Mouse (Mus musculus) gastrocnemius, postnatal 4 days (tissue): ENCODE measurements around the gene Cacna1d. TPM values are rescaled to one million over a fixed set of nuclear protein-coding genes. Genes with fewer than 3 reads are reported as not detected.

Experiments
- DNase-seq, 2 experiments: peaks; one replicate each; pipeline ENCODE4 v3.0.0; 2021 to 2022; ENCODE audit warnings: low spot score in 2 of 2, mixed read lengths in 2 of 2
- total RNA-seq, 2 experiments: library from RNA; stranded (reverse); gene quantifications; 2 replicates each; pipeline ENCODE4 v1.2.3; 2021

Cacna1d gene
- total RNA-seq, 2 experiments from 2014 or later, result 2.5 TPM

DNA sequence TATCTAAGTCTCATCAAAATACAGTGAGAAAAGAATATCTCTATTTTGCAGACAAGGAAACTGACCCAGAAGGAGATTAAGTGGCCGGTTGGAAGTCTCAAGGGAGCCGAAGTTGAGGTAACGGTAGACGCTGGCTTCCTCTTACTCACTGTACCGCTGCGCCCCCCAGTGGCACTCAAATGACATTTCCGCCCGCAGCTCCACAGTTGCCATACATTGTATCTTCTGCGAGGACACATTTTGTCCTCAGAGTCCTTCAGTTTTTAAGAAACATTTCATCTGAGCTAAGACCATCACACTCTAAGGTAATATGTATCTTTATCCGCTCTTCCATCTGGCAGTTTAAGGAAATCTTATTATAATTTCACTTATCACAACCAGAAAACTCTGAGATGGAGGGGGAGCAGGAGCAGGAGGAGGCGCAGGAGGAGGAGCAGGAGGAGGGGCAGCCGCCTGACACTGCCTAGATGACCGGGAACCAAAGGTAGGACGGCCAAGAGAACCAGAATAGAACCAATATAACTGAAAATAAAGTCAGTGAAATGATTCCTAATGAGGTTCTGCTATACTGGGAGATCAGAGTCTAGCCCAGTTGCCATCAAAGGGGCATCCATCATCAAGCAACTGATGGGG, 31.2 kb downstream of the Cacna1d start:
- DNase-seq, result peak; percentile 50 to 69

DNA sequence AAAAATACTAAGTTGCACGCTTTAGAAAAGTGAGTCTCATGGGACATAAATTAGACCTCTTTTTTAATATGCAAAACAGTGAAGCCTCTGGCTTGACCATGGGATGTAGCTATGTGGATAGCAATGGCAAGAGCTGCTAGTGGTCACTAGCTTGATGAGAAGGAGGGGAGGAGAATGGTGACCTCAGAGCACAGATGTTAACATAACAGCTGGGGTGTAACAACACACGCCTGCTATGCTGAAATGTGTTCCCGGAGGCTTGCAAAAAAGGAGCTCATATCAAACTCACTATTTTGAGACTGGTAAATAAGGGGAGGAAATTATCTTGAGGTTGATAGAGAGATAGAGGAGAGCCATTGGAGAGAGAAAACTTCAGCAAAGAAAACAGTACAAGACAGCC, 32.4 kb downstream of the Cacna1d start:
- DNase-seq, result no peak

DNA sequence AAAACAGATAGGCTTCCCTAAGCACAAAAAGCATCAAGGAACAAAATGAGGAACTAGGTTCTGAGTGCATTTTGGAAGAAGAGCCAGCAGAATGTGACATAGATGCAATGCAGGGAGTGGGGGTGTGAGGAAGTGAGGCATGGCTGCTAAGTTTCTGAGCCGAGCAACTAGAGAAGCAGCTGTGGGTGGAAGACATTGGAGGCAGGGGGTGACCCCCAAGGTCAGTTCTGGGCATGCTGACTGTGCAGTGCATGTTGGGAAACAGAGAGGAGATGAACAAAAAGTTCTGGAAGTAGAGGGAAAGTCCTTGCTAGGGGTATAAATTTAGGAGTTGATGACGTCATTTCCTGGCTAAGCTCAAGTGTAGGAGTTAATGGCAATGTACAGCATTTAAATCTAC, 33.4 kb downstream of the Cacna1d start:
- peak in 1 of 2 experiments; percentile 11 for DNase-seq

DNA sequence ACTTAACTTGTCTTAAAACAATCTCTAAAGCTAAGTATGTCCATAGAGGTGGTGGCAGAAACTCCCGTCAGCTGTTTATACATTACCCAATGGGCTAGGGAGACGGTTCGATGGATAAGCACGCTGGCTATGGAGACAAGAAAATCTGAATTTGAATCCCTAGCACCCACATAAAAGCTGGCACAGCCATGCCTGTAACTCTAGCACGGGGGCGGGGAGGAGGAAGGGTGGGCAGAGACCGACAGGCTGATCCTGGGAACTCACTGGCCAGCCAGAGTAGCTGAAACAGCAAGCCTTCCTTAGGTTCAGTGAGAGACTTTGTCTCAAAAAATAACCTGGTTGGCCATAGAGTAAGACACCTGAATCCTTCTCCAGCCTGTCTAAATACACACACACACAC, 33.8 kb downstream of the Cacna1d start:
- no peak for DNase-seq

DNA sequence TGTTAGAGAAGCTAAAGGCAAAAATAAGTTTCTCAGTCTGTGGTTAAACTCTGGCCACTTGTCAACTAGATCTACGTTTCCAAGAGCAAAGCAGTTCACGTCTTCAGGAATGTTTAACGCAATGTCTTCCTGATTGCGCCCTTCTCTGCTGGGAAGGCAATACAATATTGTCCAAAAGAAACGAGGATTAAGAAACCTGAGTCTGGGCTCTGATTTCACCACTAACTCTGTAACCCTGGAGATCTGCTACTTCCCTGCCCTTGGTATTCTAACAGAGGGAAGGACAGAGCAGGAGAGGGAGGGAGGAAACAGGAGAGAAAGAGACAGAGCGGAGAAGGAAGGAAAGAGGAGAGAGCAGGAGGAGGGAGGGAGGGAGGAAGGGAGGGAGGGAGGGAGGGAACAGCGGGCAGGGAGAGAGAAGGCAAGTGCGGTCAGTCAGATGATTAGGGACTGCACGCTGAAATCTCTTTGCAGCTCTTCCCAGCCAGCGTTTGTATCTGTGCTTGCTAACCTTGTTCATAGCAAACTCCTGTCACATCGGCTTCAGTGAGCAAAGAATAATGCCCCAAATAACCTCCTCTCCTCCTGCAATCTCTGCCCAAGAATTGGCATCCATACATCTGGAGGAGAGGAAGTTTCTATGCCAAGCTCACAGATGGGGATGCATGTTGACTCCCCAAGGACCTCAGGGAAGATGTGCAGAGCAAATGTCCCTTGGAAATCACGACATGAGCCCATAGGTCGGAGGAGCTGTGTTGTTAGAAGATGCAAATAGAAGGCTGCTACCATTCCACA, 35.3 kb downstream of the Cacna1d start:
- DNase-seq, result no peak

DNA sequence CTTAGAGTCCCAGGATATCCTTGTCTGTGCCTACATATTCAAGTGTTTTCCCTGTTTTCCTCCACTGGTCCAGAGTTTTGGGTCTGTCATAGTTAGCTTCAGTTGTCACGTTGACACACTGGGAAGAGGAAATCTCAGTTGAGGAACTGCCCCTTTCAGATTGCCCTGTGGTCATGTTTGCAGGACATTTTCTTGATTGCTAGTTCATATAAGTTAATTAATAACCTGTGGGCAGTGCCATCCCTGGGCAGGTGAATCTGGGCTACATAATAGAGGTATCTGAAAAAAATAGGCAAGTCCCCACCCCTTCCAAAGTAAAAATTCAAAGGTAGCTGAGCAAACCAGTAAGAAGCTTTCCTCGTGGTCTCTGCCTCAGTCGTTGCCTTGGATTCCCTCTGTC, 51.3 kb downstream of the Cacna1d start:
- DNase-seq, result no peak

DNA sequence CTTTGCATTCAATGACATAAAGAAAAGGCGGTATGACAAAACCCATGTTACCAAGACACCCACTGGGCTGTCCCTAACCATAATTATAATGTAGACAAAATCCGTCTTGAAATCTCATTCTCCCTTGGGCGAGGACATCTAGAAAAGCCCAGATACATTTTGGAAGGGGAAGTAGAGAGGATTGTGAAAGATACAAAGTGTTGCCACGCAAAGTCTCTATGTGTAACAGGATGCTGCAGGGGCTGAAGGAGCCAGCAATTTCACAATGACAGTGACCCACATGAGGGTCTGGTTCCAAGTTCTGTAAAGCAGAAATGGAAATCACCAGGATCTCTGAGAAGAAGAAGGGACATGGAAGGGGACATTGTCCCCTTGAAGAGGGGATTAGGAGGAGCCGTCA, 55.9 kb downstream of the Cacna1d start:
- DNase-seq, result no peak

DNA sequence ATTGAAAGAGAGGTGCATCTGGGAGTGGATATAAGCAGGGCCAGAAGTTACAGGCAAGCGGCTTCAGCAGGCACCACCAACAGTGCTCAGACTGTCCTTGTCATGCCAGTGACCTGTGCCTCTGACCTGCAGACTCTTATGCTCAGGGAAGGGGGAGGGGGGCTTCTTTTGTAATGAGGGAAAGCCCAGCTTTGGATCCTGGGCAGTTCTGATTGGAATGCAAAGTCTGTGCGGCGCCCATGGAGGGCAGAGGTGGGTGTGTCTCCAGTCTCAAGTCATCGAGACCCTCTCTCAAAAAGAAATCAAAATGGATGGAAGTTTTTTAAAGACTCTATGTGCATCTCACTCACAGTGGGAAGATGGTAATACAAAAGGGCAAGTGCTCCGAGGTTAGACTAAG, 60.8 kb downstream of the Cacna1d start:
- DNase-seq, result no peak

DNA sequence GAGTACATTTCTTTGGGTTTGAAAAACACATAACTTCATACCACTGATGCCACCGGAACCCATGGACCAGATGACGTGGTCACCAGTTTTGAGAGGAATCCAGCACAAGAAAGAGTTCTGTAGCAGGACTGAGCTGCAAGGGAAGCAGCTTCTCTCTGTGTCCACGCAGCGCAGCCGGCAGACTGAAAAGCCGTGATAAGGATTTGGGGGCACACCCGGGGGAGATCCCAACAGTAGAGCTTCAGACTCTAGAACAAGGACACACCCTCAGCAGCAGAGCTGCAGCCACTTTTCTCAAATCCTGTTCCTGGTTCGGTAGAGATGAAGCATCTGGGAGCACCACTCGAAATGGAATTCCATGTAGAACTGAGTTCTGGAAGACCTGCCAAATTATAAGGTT, 61.2 kb downstream of the Cacna1d start:
- DNase-seq, result no peak

DNA sequence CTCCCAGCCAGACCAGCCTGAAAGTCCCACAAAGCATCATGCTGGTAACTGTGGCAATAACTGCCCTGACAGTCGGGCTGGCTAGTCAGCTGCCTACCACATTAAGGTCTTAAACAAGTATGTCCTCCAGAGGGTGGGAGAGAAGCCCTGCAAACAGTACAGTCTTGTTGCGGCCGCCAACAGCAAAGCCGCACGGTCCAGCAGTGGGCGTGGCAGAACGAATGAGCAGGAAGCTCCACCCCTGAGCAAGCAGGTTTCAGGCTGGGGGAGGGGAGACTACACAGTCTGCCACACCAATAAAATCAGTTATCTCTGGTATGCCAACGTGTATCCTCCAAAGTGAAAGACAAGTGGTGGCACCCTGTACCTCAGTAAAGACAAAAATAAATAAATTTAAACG, 61.6 kb downstream of the Cacna1d start:
- no peak for DNase-seq

DNA sequence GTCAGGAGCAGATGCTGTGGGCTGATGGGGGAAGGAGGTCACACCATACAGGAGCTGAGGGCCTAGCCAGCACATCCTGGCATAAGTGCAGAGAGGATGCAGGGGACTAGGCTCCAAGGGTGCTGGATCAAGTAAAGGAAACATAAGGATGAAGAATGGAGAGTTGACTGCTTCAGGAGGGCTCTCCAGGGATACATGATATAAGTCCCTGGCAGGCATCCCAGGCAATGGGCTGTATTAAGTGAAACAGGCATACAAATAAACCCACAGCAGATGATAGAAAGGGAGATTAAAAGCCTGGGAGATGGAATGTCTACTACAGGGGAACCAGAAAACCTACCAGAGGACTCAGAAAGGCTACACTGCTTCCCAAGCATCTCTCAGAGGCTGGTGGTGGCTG, 62.5 kb downstream of the Cacna1d start:
- DNase-seq, result peak in 1 of 2 experiments; percentile 23

DNA sequence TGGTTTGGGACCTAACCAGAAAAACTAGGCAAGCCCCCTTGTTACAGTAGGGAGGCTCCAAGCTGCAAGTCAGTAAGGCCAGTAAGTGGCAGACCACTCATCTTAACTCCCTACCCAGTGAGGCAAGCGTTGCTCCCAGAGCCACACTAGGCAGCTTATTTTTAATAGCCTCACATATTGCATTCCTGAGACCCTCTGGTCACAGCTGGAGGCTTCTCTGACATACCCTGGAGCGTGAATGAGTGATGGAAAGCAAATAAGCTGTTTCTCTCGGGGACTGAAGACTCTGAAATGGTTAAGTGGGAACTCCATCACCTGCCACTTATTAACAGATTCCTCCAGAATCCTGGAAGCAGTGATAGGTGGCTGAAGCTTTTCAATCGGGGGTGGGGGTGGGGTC, 65.4 kb downstream of the Cacna1d start:
- no peak for DNase-seq

DNA sequence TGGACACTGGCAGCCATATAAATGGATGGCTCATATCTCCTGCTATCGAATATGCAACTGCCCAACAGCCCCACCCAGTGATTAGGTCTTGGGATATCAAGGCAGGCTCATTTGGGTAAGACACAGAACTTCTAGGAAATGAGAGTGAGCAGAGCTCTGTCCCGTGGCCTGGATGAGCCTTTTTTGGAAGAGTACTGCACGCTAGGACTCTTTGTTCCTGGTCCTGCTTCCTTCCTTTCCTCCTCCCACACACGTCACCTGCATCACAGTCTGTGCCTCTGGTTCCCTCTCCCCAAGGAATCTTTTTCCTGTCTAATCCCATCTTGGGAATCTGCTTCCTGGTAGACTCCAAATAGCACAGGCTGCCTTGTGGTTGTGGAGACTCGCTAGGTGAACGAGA, 66.1 kb downstream of the Cacna1d start:
- DNase-seq, result no peak

DNA sequence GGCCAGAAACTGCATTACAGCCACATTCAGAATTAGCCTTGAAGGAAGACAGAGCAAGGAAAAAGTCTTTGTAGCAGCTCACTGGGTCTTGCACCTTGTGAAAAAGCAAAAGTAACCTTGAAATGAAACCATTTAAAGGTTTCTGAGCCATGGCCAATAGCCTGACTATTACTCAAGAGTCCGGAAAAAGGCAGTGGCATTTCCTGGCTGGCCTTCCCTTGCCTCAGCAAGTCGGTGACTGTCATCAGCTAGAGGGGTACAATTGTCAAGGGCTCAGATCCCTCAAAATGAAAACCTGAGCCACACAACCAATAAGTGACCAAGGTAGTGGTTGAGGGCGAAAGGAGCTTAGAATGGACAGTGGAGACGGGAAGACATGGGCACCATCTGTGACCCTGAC, 66.6 kb downstream of the Cacna1d start:
- DNase-seq, result no peak

DNA sequence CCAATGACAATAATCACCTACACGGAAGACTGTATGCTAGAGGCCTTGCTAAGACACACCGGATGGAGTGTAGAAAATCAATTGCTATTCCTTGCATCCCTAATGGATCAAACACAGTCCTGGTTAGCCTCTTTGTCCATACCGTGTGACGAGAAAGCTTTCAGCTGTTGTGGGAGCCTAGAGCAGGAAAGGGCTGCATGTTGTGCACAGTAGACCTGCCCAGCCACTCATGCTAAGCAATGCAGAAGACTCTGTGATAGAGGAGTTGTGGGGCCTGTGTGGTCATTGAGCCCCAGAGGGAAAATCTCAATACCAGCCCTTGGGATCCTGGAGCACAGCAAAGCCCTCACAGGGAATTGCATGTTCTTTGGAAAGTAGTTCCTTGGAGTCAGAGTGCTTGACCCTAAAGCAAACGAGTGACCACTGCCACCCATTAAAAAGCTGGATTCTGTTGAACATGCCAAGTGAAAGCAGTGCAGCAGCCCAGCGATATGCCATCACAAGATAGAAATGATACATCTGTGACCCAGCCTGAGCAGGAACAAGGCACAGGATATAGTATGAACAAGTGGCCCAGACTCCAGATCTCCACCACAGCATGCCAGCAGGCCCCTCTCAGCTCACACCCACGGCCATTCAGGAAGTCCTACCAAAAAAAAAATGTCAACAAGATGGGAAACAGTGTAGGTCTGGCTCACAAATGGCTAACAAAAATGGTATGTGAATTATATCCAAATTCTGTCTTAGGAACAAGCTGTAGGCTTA, 68.7 kb downstream of the Cacna1d start:
- no peak for DNase-seq

DNA sequence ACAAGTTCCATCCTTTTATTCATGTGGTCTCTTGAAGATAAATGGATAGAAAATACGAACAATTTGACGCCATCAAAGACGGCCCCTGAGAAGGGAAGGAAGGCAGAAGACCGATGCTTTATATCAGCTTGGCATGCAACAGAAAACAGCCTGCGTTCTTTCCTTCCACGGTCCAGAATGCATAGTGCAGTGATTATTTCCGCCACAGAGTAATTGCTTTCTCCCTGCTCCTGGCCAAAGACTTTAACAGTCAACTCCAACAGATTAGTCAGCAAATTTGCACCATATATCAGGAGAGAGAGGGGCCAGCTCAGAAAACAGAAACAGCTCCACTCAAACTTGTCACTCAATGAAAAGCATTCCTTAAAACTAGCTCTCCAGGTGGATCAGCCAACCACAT, 71.8 kb downstream of the Cacna1d start:
- no peak for DNase-seq

DNA sequence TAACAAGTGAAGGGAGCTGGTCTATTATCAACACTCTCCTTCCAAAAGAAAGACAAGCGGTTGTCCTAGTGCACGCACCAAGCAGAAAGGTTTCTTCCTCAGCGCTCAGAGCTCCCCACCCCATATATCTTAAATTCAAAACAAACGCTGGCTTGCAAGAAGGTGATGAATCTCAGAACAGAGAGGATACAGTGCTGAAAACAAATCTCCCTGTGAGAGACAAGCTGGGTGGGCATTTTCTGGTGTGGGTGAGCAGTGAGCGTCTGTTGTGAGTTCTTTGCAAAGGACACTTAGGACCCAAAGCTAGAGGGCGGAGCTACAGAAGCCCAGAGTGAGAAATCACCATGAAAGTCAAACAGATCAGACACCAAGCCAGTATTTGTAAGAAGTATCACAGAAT, 72.2 kb downstream of the Cacna1d start:
- no peak for DNase-seq

DNA sequence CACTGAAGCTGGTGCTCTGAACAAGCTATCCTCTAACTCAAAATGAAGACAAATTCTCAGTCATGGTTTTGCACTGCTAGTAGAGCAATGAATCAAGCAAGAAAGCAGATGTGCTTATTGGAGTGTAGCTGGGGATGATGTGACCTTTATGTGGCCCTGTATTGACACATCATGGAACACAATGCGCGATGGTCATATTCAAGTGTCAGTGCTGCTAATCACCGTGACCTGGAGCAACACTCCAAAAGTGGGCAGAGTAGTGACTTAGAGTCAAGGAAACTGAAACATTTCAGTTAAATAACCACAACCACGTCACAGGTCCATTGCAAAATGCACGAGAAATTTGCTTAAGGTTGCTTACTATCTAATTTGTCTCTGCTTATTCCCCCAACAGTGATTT, 75.4 kb downstream of the Cacna1d start:
- no peak for DNase-seq

DNA sequence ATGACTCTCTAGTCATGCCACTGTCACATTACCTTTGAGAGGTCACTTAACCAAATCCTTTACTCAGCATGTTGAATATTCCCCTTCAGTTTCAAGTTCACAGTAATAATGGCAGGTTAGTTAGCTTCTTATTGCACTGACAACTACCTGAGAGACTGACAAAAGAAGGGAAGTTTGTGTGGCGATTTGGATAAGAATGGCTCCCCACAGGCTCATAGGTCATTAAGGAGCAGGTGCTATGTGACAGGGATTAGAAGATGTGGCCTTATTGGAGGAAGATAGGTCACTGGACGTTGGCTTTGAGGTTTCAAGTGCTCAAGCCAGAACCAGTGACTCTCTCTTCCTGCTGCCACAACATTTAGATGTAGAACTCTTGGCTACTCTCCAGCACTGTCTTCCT, 77.1 kb downstream of the Cacna1d start:
- no peak for DNase-seq

DNA sequence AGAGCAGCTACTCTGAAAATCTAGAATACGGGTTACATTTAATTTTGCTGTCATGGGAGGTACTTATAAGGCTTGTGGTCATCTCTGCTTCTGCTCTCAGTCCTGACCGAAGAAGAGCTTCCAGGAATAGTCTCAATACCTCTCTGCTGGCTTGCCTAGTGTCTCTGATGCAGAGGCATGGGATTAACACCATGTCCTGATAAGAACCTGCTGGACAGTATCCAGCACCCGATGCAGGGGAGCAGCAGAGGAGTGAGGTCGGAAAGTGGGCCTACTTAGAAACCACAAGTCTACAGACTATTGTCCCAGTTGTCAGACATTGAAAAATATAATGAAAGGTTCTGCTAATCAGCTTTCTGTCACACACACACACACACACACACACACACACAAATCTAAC, 81.9 kb downstream of the Cacna1d start:
- DNase-seq, result no peak

DNA sequence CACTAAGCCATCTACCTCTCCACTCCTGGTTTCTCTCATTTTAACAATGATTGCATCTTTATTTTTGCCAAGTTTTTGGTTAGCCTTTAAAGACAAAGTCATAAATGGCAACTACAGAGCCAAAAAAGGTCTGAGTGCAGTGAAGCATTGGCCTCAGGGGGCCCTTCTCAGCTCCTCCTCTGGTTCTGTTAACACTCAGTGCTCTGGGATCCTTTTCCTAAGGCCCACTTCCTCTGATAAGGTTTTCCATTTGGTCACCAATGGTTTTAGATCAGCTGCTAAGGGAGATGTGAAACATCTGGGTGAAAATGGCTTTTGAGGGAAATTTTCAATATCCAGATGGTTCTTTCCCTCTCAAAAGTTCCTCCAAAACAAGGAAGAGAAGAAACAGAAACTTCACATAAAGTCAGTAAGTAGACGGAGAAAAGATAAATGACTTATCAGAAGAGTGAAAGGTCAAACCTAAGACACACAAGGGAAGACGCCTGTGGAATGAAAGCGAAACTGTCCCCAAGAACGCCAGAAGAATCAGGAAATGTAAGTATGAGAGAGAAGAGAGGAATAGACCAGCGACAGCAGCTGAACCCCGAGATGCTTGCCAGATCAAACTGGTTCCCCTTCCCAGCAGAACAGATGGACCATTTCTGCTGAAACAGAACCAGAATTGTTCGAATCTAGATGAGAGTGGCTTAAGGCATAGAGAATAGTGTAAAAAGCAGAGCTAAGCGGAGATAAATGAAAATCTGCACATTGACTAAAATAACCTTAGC, 85.6 kb downstream of the Cacna1d start:
- no peak for DNase-seq

DNA sequence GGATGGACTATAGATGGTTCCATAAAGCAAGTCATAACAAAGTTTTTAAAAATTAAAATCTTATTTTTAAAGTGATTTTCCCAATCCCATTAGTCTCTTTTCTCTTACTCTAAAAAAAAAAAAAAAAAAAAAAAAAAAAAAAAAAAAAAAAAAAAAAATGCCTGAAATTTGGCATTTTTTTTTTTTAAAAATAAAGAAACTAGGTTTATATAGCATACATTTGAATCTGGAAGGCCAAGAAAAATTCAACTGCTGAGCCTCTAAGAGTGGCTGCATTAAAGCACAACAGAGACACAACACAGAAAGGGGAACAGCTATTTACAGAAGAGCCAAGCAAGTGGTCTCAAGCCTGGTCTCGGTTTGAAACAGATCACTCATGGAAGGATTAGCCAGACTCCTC, 112.9 kb downstream of the Cacna1d start:
- no peak for DNase-seq
